Mouse (Mus musculus) lung, adult 2 months (tissue): Measurements from ENCODE around the gene Nod1.

Experiments
- CTCF ChIP-seq: fragments of 200-500 bp; IDR thresholded peaks from 2 replicates; pipeline ENCODE4 v1.5.1; 2011; ENCODE audit warnings: mild to moderate bottlenecking, low read length, control low read depth; ENCODE audit not compliant: insufficient read depth
- POLR2A ChIP-seq: fragments of 200-500 bp; IDR thresholded peaks from 2 replicates; pipeline ENCODE4 v1.6.1; 2011; ENCODE audit warnings: low read depth, mild to moderate bottlenecking, control low read depth, low read length, borderline replicate concordance; ENCODE audit errors: extremely low read depth

- TF ChIP-seq CTCF (no peak), POLR2A (no peak)
Measured at GRCm38 (mm10) chr6:54979426-54979825, 7.0 kb upstream of the Nod1 start.
